Mouse (Mus musculus): ENCODE results near the gene Ptprq. TPM values are rescaled to one million over a fixed set of nuclear protein-coding genes. Genes with fewer than 3 reads are reported as not detected.

The Ptprq gene
- polyA plus RNA-seq, 1 experiment from 2014 or later, result 0.05 TPM

DNA sequence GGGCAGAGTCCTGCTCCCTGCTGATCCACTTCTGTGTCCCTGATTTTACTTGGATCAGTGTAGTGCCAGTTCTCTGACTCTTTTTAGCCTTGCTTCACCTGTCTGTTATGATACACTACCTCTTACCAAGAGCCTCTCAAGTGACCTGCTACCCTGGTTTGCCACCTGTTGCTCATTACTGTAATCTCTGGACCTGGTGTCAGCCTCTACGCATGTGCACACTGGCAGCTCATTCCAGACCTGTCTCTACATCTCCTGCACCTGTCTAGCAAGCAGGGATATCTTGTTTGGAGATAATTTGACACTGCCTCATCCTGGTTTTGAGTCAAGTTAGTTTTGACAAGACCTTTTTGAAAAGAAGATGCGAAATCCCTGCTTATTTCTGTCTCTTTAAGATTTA lies 213.5 kb downstream of the Ptprq start:
- WGBS, result 86% methylated on average over 2 of the region's 2 CpGs
- Histone ChIP-seq H3K4me3 (replicated peaks; ENCODE audit: low read length) (no peak overlapping the region), H3K4me2 (ENCODE audit: low read length) (no peak overlapping the region), H3K9me3 (ENCODE audit: control insufficient read depth, low read length) (no peaks in the 10 kb centered on the region), H3K9ac (replicated peaks; ENCODE audit: low read depth, low read length) (no peak overlapping the region), H3K36me3 (ENCODE audit: control insufficient read depth, insufficient read depth) (no peaks in the 10 kb centered on the region), H3K27me3 (replicated peaks; ENCODE audit: control insufficient read depth, insufficient read depth, low read length) (no peaks in the 10 kb centered on the region), H3K4me1 (replicated peaks; ENCODE audit: control insufficient read depth, insufficient read depth, low read length) (no peaks in the 10 kb centered on the region), H3K27ac (ENCODE audit: low read length) (no peak overlapping the region)
- ATAC-seq, result no peak

DNA sequence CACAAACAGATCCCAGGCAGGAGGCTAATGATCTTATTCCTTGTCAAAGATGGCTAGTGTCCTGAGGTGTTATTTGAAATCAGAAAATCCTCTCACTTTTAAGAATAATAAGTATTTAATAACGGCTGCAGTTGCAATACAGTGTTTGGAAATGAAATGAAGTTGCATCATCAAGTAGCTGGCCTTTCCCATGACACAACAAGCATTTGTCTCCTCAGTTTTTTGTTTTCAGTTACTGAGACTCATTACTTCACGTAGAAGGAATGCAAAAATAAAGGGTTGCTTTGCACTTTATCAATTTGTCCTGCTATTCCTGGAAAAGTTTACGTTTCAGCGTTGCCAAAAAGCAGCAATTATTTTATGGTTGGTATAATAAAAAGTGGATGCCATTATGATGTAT lies 216.4 kb downstream of the Ptprq start:
- Histone ChIP-seq H3K4me2 (ENCODE audit: low read length) (no peak overlapping the region), H3K27me3 (replicated peaks; ENCODE audit: control insufficient read depth, insufficient read depth, low read length) (no peaks in the 10 kb centered on the region), H3K9ac (replicated peaks; ENCODE audit: low read depth, low read length) (no peak overlapping the region), H3K4me3 (replicated peaks; ENCODE audit: low read length) (no peak overlapping the region), H3K4me1 (replicated peaks; ENCODE audit: control insufficient read depth, insufficient read depth, low read length) (no peaks in the 10 kb centered on the region), H3K27ac (ENCODE audit: low read length) (no peak overlapping the region), H3K36me3 (ENCODE audit: control insufficient read depth, insufficient read depth) (no peaks in the 10 kb centered on the region), H3K9me3 (ENCODE audit: control insufficient read depth, low read length) (no peaks in the 10 kb centered on the region)
- no peak for ATAC-seq
- WGBS, result 59% methylated on average over 4 of the region's 4 CpGs

DNA sequence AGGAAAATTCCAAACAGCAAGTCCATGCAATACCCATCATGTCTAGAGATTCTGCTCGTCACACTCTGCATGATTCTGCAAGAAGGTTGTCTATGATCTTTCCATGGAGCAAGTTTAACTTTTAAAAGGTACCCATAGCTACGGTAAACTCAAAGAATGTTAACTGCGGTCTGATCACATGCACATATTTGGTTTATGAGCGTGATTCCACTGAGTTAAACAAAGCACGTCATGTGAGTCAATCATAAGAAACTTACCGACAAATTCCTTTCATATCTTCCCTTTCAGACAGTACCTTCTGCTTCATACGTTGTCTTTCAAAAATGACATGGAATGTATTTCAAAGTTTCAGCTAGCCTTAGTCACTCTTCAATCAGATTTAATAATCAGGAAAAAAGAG lies 217.7 kb downstream of the Ptprq start:
- no peak overlapping the region for H3K4me3 ChIP-seq (replicated peaks; ENCODE audit: low read length)
- H3K9ac ChIP-seq (replicated peaks; ENCODE audit: low read depth, low read length), result no peak overlapping the region
- no peak for ATAC-seq
- no peaks in the 10 kb centered on the region for H3K36me3 ChIP-seq (ENCODE audit: control insufficient read depth, insufficient read depth)
- WGBS, result 93% methylated on average over 7 of the region's 7 CpGs
- no peak overlapping the region for H3K4me2 ChIP-seq (ENCODE audit: low read length)
- H3K9me3 ChIP-seq (ENCODE audit: control insufficient read depth, low read length), result no peaks in the 10 kb centered on the region
- H3K4me1 ChIP-seq (replicated peaks; ENCODE audit: control insufficient read depth, insufficient read depth, low read length), result no peaks in the 10 kb centered on the region
- H3K27ac ChIP-seq (ENCODE audit: low read length), result no peak overlapping the region
- H3K27me3 ChIP-seq (replicated peaks; ENCODE audit: control insufficient read depth, insufficient read depth, low read length), result no peaks in the 10 kb centered on the region

DNA sequence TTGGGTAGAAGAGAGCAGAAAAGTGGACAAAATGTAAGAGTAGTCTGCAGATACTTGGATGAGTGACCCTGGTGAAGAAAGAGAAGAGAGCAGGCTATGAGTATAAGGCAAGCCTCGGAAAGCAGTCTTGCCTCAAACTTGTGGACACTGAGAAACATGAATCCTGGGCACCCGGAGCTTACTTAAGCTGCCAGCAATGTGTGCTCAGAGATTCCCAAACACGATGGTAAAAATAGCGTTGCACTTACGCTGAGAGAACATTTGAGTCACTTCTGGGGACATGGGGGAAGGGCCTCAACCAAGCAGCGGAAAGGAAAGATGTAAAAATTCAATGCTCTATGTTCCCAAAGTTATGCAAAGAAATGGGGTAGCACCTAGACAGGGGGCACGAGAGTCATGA lies 220.2 kb downstream of the Ptprq start:
- Histone ChIP-seq H3K4me3 (replicated peaks; ENCODE audit: low read length) (no peak overlapping the region), H3K27me3 (replicated peaks; ENCODE audit: control insufficient read depth, insufficient read depth, low read length) (no peaks in the 10 kb centered on the region), H3K27ac (ENCODE audit: low read length) (no peak overlapping the region), H3K9me3 (ENCODE audit: control insufficient read depth, low read length) (no peaks in the 10 kb centered on the region), H3K4me2 (ENCODE audit: low read length) (no peak overlapping the region), H3K4me1 (replicated peaks; ENCODE audit: control insufficient read depth, insufficient read depth, low read length) (no peaks in the 10 kb centered on the region), H3K36me3 (ENCODE audit: control insufficient read depth, insufficient read depth) (no peaks in the 10 kb centered on the region), H3K9ac (replicated peaks; ENCODE audit: low read depth, low read length) (no peak overlapping the region)
- no peak for ATAC-seq
- WGBS, result 85% methylated on average over 7 of the region's 7 CpGs

DNA sequence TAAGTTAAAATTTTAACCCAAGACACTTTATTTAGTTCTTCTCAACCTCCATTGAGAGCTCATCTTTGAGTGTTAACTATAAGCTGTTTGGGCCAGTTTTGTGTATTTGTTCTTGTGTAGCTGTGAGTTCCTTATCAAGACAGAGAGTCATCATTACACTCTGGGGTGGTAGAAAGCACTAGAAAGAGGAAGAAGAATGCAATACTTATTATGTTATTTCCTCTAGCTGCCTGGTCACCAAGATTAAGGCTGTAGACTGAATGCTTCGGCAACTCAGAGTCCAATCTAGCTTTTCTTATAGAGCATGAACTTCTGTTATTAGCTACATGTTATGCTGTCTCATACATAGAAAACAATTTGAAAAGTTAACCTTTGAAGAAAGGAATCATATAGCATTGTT lies 223.4 kb downstream of the Ptprq start:
- Histone ChIP-seq H3K4me3 (replicated peaks; ENCODE audit: low read length) (no peak overlapping the region), H3K4me1 (replicated peaks; ENCODE audit: control insufficient read depth, insufficient read depth, low read length) (peaks cover 2% of the 10 kb centered on the region; the same call in 1 of the 2 replicates), H3K27ac (ENCODE audit: low read length) (no peak overlapping the region), H3K9ac (replicated peaks; ENCODE audit: low read depth, low read length) (no peak overlapping the region), H3K36me3 (ENCODE audit: control insufficient read depth, insufficient read depth) (no peaks in the 10 kb centered on the region), H3K4me2 (ENCODE audit: low read length) (no peak overlapping the region), H3K9me3 (ENCODE audit: control insufficient read depth, low read length) (no peaks in the 10 kb centered on the region), H3K27me3 (replicated peaks; ENCODE audit: control insufficient read depth, insufficient read depth, low read length) (no peaks in the 10 kb centered on the region)
- 87% methylated on average over 1 of the region's 1 CpGs for WGBS
- no peak for ATAC-seq

DNA sequence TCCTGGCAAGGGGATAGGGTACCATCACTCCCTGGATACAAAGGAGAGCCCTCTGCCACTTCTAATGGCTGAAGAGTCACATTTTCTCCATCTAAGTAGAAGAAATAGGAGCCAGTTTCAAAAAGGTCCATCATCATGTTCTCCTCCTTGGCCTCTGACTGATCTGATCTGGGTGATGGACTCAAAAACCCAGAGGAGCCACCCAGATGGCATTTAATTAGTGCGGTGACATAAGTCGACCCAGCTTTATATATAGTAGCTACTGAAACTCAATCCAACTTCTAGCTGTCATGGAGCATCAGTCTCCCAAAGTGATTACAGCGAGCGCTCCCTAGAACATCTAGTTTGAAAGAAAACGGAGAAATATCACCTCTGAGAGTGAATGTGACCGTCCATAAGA lies 225.3 kb downstream of the Ptprq start, which contains the start of gene Myf6:
Gene Myf6 (minus strand): TSS at position 170 of the 400 bp plus-strand sequence.
- Histone ChIP-seq H3K27ac (ENCODE audit: low read length) (no peak within 1 kb of the TSS), H3K27me3 (replicated peaks; ENCODE audit: control insufficient read depth, insufficient read depth, low read length) (no peaks in the 10 kb centered on the region), H3K4me3 (replicated peaks; ENCODE audit: low read length) (peak within 1 kb of the TSS; percentile 35), H3K9me3 (ENCODE audit: control insufficient read depth, low read length) (no peaks in the 10 kb centered on the region), H3K4me1 (replicated peaks; ENCODE audit: control insufficient read depth, insufficient read depth, low read length) (peaks cover 2% of the 10 kb centered on the region; the same call in 1 of the 2 replicates), H3K4me2 (ENCODE audit: low read length) (peak within 1 kb of the TSS; percentile 53), H3K36me3 (ENCODE audit: control insufficient read depth, insufficient read depth) (no peaks in the 10 kb centered on the region), H3K9ac (replicated peaks; ENCODE audit: low read depth, low read length) (peak within 1 kb of the TSS; percentile 49; the same call in 1 of the 2 replicates)
- ATAC-seq, result no peak
- WGBS, result 90% methylated on average over 6 of the region's 6 CpGs

DNA sequence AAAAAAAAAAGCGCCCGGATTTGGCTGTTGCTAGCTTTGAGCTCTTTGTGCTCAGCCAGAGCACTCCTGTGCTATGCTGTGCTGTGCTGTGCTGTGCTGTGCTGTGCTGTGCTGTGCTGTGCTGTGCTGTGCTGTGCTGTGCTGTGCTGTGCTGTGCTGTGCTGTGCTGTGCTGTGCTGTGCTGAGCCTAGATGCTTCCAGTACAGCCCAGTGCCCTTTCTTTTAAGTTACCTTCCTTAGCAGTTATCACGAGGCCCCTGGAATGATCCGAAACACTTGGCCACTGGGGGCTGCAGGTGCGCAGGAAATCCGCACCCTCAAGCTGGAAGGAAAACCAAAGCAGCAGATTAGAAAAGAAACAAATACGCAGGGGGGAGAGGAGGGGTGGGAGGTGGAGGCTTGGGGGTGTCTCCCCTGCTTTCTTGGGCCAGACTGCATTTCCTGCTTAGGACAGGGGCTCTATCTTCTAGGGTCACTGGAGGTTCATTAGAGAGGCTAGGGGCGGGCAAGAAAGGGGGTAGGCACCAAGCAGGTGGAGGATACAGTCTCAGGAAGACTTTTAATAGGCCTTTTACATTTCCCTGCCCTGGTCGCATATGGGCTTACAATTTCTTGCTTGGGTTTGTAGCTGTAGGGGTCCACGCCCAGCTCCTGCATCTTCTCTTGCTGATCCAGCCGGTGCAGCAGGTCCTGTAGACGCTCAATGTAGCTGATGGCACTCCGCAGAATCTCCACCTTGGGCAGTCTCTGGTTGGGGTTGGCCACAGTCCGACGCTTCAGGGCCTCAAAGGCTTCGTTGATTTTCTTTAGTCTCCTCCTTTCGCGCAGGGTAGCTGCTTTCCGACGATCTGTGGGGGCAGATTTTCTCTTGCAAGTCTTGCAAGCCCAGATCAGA lies 226.0 kb downstream of the Ptprq start:
- peak; percentile 88 for ATAC-seq
- Histone ChIP-seq H3K36me3 (ENCODE audit: control insufficient read depth, insufficient read depth) (no peaks in the 10 kb centered on the region), H3K4me1 (replicated peaks; ENCODE audit: control insufficient read depth, insufficient read depth, low read length) (peaks cover 2% of the 10 kb centered on the region; the same call in 1 of the 2 replicates), H3K9me3 (ENCODE audit: control insufficient read depth, low read length) (no peaks in the 10 kb centered on the region), H3K4me2 (ENCODE audit: low read length) (peak overlapping the region; percentile 53), H3K27me3 (replicated peaks; ENCODE audit: control insufficient read depth, insufficient read depth, low read length) (no peaks in the 10 kb centered on the region), H3K27ac (ENCODE audit: low read length) (no peak overlapping the region), H3K9ac (replicated peaks; ENCODE audit: low read depth, low read length) (peak overlapping the region; percentile 49), H3K4me3 (replicated peaks; ENCODE audit: low read length) (peak overlapping the region; percentile 35)
- WGBS, result 46% methylated on average over 20 of the region's 20 CpGs

DNA sequence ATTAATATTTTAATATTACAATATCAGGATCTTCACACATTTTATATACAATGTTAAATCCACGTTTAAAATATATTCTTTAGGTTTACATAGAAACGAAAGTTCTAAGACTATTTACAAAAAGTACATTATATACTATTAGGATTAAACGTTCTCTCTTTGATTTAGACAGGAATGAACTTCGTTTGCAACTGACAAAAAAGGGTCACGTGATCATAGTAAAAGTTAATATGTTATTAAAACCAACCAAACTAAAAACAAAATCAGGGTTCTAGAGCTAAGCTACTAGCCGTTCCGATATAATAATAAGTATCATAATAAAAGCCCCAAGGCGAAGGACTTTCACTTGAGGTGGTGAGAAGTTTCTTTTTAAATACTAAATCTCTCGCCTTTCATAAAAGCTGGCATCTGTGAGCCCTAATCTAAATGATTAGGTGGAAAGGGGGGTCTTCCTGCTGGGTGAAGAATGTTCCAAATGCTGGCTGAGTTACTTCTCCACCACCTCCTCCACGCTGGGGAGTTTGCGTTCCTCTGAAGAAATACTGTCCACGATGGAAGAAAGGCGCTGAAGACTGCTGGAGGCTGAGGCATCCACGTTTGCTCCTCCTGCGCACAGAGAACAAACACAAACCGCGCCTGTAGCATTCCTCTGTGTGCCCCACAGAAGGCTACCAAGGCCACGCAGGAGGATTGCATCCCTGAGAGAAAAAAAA lies 226.8 kb downstream of the Ptprq start:
- Histone ChIP-seq H3K4me2 (ENCODE audit: low read length) (peak overlapping the region; percentile 53), H3K9me3 (ENCODE audit: control insufficient read depth, low read length) (no peaks in the 10 kb centered on the region), H3K36me3 (ENCODE audit: control insufficient read depth, insufficient read depth) (no peaks in the 10 kb centered on the region), H3K27ac (ENCODE audit: low read length) (no peak overlapping the region), H3K4me3 (replicated peaks; ENCODE audit: low read length) (peak overlapping the region; percentile 35), H3K9ac (replicated peaks; ENCODE audit: low read depth, low read length) (peak overlapping the region; percentile 49), H3K27me3 (replicated peaks; ENCODE audit: control insufficient read depth, insufficient read depth, low read length) (no peaks in the 10 kb centered on the region), H3K4me1 (replicated peaks; ENCODE audit: control insufficient read depth, insufficient read depth, low read length) (peaks cover 2% of the 10 kb centered on the region; the same call in 1 of the 2 replicates)
- WGBS, result 28% methylated on average over 18 of the region's 18 CpGs
- ATAC-seq, result peak; percentile 76

DNA sequence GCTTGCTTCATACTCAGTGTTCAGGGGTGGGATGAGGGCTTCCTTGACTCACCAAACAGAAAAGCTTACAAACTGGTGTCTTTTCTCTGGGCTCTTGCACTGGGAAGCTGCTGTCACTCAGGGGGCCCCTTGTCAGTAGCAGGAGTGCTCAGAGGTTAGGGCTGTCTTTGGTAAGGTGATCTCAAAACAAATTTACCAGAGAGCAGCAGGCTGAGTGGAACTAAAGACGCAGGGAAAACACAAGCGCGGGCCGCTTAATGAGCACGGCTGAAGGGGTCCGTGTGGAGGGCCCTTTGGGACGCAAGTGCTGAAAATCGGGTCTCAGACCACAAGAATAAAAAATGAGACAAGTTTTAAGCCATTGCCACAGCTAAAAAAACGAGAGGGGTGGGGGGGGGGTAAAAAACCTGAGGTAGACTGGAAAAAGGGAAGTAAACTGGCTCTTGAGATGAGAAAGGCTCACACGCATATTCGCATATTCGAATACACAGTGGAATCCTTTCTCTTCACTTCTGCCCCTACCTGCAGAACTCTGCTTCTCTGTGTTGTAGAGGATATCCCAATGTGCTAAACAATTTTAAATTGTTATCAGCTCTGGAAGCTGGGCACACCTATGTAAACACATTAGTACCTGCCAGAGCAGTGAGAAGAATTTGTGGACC lies 231.1 kb downstream of the Ptprq start:
- Histone ChIP-seq H3K27me3 (replicated peaks; ENCODE audit: control insufficient read depth, insufficient read depth, low read length) (no peaks in the 10 kb centered on the region), H3K4me1 (replicated peaks; ENCODE audit: control insufficient read depth, insufficient read depth, low read length) (peaks cover 1% of the 10 kb centered on the region; the same call in 1 of the 2 replicates), H3K36me3 (ENCODE audit: control insufficient read depth, insufficient read depth) (no peaks in the 10 kb centered on the region), H3K9ac (replicated peaks; ENCODE audit: low read depth, low read length) (no peak overlapping the region), H3K27ac (ENCODE audit: low read length) (no peak overlapping the region), H3K4me2 (ENCODE audit: low read length) (no peak overlapping the region), H3K9me3 (ENCODE audit: control insufficient read depth, low read length) (no peaks in the 10 kb centered on the region), H3K4me3 (replicated peaks; ENCODE audit: low read length) (no peak overlapping the region)
- ATAC-seq, result no peak
- 29% methylated on average over 12 of the region's 12 CpGs for WGBS
